Mouse (Mus musculus) left cerebral cortex, adult 18-20 months (tissue): Measurements from ENCODE around the gene Ankrd34b. TPM values are rescaled to one million over a fixed set of nuclear protein-coding genes. Genes with fewer than 3 reads are reported as not detected.

Experiments used
- DNase-seq, 2 experiments: peaks; one replicate each; pipeline ENCODE4 v3.0.0; 2021 to 2022; ENCODE audit warnings: low spot score in 2 of 2, mixed read lengths in 1 of 2
- long read RNA-seq, 2 experiments: library from polyadenylated mRNA; stranded (forward); transcript quantifications; one replicate each; pipeline ENCODE4 v2.0.0; 2021
- total RNA-seq, 2 experiments: library from RNA; stranded (reverse); gene quantifications; 2 replicates each; pipeline ENCODE4 v1.2.3; 2021

Ankrd34b gene
- 10 to 100 TPM; 21.6 to 24.0 TPM for total RNA-seq
- long read RNA-seq, experiment 1, full-length matches to known transcripts, result 1 of 2 reads
- long read RNA-seq, experiment 1, partial matches to known transcripts, result 0 of 2 reads
- long read RNA-seq, experiment 1, other reads (novel, unspliced or antisense), result 1 of 2 reads
- long read RNA-seq, experiment 2, partial matches to known transcripts, result 0 of 1 reads
- long read RNA-seq, experiment 2, other reads (novel, unspliced or antisense), result 1 of 1 reads

DNA sequence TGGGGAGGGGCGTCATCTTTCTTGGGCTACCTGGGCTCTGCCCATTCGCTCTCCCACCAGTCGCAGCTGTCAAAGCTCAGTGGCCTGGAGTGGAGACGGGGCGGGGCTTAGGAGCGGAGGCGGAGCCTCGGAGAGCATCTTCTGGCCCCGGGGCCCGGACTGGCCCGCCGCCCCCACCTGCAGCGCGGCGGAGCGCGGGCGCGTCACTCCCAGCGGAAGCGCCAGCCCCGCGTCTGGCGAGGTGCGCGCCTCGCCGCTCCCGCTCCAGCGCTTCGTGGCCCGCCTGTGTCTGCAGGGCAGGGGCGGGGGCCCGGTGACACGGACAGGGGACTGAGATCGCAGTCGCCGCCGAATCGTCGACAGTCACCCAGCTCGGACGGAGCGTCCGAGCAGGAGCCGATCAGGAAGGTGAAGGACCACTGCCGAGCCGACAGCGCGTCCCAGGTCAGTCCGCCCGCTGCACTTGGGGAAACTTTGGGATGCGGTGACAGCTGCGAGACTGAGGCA, at the start of gene Ankrd34b:
TSS of gene Ankrd34b (plus strand) at position 139 of the 507 bp plus-strand sequence.
- peak; percentile 58 to 73 for DNase-seq

- DNase-seq, result no peak
These were observed 38.3 kb upstream of the Ankrd34b start for GRCm38 (mm10) chr13:92387367-92387766.

DNA sequence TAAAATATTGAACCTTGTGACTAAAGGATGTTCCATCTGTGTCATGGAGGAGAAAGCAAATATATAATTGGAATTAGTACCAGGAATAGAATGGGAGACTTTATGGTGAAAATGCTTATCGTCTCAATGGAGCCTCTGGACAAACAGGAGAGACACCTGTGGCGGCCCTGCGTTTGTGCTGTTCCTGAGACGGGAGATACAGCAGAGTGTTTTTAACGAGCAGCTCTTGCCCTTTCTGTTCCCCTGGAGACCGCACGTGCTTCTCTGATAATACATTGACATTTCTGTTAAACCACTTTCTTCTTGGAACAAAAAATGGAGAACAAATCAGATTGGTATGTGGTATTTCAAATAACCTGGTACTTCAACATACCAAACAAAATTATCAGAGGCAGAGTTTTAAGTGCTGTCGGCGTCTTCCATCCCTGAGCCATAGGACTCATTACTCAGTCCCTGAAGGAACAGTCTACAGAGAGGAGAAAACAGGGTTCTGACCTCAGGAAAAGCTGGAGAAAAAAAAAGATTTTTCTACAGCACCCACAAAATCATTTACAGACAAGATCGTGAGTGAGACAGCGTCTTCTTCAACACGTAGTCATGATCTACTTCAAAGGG, 32.5 kb upstream of the Ankrd34b start:
- no peak for DNase-seq

DNA sequence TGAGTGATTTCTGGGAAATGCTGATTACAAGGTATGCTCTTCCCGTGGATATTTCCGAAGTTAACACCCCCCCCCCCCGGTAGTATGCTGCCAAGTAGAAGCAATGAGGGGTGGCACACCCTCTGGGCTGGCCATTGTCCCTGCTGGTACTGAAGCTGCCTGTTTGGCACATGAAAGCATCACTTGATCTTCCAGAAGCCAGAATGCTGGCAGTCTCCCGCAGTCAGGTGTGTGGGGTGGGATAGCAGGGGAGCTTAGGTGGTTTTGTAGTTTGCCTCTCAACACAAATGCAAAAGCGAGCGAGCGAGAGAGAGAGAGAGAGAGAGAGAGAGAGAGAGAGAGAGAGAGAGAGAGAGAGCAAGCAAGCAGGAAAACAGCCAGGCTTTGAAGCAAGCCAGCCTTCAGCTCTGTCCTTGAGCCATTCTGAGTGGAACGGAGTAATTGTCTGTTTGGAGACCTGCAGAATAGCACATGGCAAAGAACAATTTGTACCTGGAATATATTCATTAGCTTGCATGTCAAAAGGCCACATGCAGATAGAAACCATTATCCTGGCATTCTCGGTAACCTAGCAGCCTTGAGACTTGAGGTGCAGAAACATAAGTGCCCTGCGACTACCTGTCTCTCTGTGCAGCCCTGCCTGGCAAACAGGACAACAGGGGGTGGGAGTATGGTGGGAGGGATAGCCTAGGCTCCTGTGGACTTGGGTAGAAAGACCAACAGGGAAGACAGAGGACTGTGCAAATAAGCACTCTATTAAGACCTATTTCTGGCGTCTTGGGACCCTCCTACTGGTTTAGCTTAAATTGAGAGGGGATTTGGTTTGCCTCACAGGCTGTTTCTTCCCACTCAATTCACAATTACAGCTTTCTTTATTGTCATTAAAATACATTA, 27.0 kb upstream of the Ankrd34b start:
- DNase-seq, result no peak

- DNase-seq, result no peak
These were observed 23.6 kb upstream of the Ankrd34b start for GRCm38 (mm10) chr13:92402063-92402462.

- no peak for DNase-seq
These were observed 22.2 kb upstream of the Ankrd34b start for GRCm38 (mm10) chr13:92403496-92403895.

DNA sequence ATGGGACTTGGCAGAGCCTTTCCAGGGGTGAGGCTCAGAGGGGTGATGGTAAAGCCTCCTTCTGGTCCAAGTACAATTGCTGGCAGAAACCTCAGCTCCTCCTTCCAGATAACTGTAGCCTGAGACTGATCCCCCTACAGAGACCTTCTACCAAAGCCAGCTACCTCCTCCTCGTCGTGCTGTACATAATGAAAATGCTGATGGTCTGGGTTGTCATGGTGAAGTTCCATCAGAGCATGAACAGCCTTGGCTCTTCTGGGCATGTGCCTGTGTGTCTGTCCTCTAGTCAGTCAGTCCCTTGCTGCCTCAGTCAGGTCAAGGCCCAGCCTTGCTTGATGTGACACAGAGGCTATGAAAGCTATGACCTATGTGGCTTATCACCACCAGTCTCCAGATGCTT, 15.2 kb upstream of the Ankrd34b start:
- no peak for DNase-seq

- no peak for DNase-seq
These were observed 6.1 kb upstream of the Ankrd34b start for GRCm38 (mm10) chr13:92419630-92420029.

GRCm38 (mm10) chr13:92423711-92424110, 2.0 kb upstream of the Ankrd34b start:
- DNase-seq, result peak in 1 of 2 experiments; percentile 23

- DNase-seq, result peak; percentile 8 to 19
These were observed 777 bp downstream of the Ankrd34b start for GRCm38 (mm10) chr13:92426294-92427051.

GRCm38 (mm10) chr13:92427351-92427855, 1.7 kb downstream of the Ankrd34b start:
- no peak for DNase-seq

- no peak for DNase-seq
These were observed 13.0 kb downstream of the Ankrd34b start for GRCm38 (mm10) chr13:92438656-92439055.

GRCm38 (mm10) chr13:92440286-92440685, 14.6 kb downstream of the Ankrd34b start:
- no peak for DNase-seq

- DNase-seq, result no peak
These were observed 21.2 kb downstream of the Ankrd34b start for GRCm38 (mm10) chr13:92446872-92447271.

DNA sequence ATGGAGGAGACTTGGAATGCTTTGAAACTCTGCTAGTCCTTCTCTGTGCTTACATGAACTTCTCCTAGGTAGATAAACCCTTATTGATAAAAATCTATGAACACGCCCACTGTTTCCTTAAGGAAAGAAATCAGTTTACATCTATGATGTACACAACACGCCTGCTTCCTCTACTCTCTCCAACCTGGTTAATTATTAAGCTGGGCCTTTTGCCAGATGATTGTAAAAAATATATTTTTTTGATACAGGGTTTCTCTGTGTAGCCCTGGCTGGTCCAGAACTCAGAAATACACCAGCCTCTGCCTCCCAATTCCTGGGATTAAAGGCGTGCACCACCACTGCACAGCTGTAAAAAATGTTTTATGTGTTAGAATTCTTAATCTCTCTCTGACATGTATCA, 39.0 kb downstream of the Ankrd34b start:
- no peak for DNase-seq

GRCm38 (mm10) chr13:92467891-92468290, 42.2 kb downstream of the Ankrd34b start:
- DNase-seq, result no peak

- DNase-seq, result no peak
These were observed 43.7 kb downstream of the Ankrd34b start for GRCm38 (mm10) chr13:92469381-92469780.

GRCm38 (mm10) chr13:92470151-92470550, 44.5 kb downstream of the Ankrd34b start:
- no peak for DNase-seq

DNA sequence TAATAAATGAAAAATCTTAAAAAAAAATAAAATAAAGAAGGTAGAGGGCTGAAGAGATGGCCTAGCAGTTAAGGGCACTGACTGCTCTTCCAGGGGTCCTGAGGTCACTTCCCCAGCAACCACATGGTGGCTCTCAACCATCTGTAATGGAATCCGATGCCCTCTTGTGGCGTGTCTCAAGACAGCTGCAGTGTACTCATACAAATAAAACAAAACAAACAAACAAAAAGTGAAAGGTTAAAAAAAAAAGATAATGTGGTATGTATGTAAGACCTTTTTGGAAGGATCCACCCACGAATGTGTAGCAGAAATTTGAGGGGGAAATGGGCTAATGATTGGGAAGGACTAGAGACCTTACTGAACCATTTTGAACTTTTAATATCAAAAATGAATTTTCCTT, 57.7 kb downstream of the Ankrd34b start:
- DNase-seq, result peak; percentile 34 to 42

GRCm38 (mm10) chr13:92483852-92484463, 58.3 kb downstream of the Ankrd34b start, which contains the start of gene Fam151b:
Fam151b (minus strand) TSS chr13:92484015.
- DNase-seq, result peak; percentile 88 to 92
